Mouse (Mus musculus) kidney, adult 2 months (tissue): Measurements from ENCODE around the gene Lsm14b.

Experiments used
- CTCF ChIP-seq: fragments of 200-500 bp; conservative IDR thresholded peaks from 2 replicates; pipeline ENCODE4 v1.5.1; 2011; ENCODE audit warnings: low read depth, mild to moderate bottlenecking, control low read depth, low read length, moderate library complexity, mixed read lengths; ENCODE audit not compliant: insufficient read depth, insufficient read length
- POLR2A ChIP-seq: fragments of 200-500 bp; IDR thresholded peaks from one replicate; pipeline ENCODE4 v1.6.1; 2011; ENCODE audit warnings: low read depth, low read length, control low read depth

- TF ChIP-seq CTCF (no peak), POLR2A (no peak)
Measured at GRCm38 (mm10) chr2:180024401-180025098, at the start of gene Lsm14b.
